Mouse (Mus musculus): ENCODE data around the gene Kif1c. TPM values are rescaled to one million over a fixed set of nuclear protein-coding genes. Genes with fewer than 3 reads are reported as not detected.

The Kif1c gene
- polyA plus RNA-seq, 1 experiment from 2014 or later = 4.4 TPM

- Histone ChIP-seq H3K27ac (ENCODE audit: low read depth, low read length) (no peak overlapping the region), H3K27me3 (replicated peaks; ENCODE audit: control insufficient read depth, insufficient read depth, low read length) (no peaks in the 10 kb centered on the region), H3K36me3 (ENCODE audit: control insufficient read depth, insufficient read depth) (no peaks in the 10 kb centered on the region), H3K4me1 (replicated peaks; ENCODE audit: control insufficient read depth, insufficient read depth, low read length) (0 out of 2 replicates have a peak, but pooled peaks cover 3% of the 10 kb centered on the region), H3K9ac (ENCODE audit: low read depth, low read length) (no peak overlapping the region), H3K4me3 (ENCODE audit: low read depth, low read length) (no peak overlapping the region), H3K9me3 (ENCODE audit: control insufficient read depth) (no peaks in the 10 kb centered on the region), H3K4me2 (replicated peaks; ENCODE audit: low read depth) (no peak overlapping the region)
- no peak for ATAC-seq
- no peak for TF ChIP-seq CTCF (IDR thresholded peaks at IDR 0.05; ENCODE audit: low read depth)
- 65% methylated on average over 3 of the region's 3 CpGs for WGBS
Observed at GRCm38 (mm10) chr11:70741603-70742002, 41.3 kb downstream of the Kif1c start.

GRCm38 (mm10) chr11:70742117-70742516, 41.8 kb downstream of the Kif1c start:
- H3K36me3 ChIP-seq (ENCODE audit: control insufficient read depth, insufficient read depth) = no peaks in the 10 kb centered on the region
- no peak overlapping the region for H3K9ac ChIP-seq (ENCODE audit: low read depth, low read length)
- H3K9me3 ChIP-seq (ENCODE audit: control insufficient read depth) = no peaks in the 10 kb centered on the region
- no peak overlapping the region for H3K27ac ChIP-seq (ENCODE audit: low read depth, low read length)
- no peak overlapping the region for H3K4me3 ChIP-seq (ENCODE audit: low read depth, low read length)
- no peak for ATAC-seq
- 87% methylated on average over 7 of the region's 7 CpGs for WGBS
- H3K4me1 ChIP-seq (replicated peaks; ENCODE audit: control insufficient read depth, insufficient read depth, low read length) = 0 out of 2 replicates have a peak, but pooled peaks cover 3% of the 10 kb centered on the region
- TF ChIP-seq CTCF (IDR thresholded peaks at IDR 0.05; ENCODE audit: low read depth) = no peak
- no peak overlapping the region for H3K4me2 ChIP-seq (replicated peaks; ENCODE audit: low read depth)
- H3K27me3 ChIP-seq (replicated peaks; ENCODE audit: control insufficient read depth, insufficient read depth, low read length) = no peaks in the 10 kb centered on the region

- H3K4me2 ChIP-seq (replicated peaks; ENCODE audit: low read depth) = no peak overlapping the region
- no peak overlapping the region for H3K9ac ChIP-seq (ENCODE audit: low read depth, low read length)
- H3K4me3 ChIP-seq (ENCODE audit: low read depth, low read length) = no peak overlapping the region
- H3K36me3 ChIP-seq (ENCODE audit: control insufficient read depth, insufficient read depth) = no peaks in the 10 kb centered on the region
- H3K27ac ChIP-seq (ENCODE audit: low read depth, low read length) = no peak overlapping the region
- H3K27me3 ChIP-seq (replicated peaks; ENCODE audit: control insufficient read depth, insufficient read depth, low read length) = no peaks in the 10 kb centered on the region
- H3K4me1 ChIP-seq (replicated peaks; ENCODE audit: control insufficient read depth, insufficient read depth, low read length) = no peaks in the 10 kb centered on the region
- no peak for TF ChIP-seq CTCF (IDR thresholded peaks at IDR 0.05; ENCODE audit: low read depth)
- WGBS = 79% methylated on average over 12 of the region's 12 CpGs
- no peaks in the 10 kb centered on the region for H3K9me3 ChIP-seq (ENCODE audit: control insufficient read depth)
- ATAC-seq = no peak
Observed at GRCm38 (mm10) chr11:70742581-70743459, 42.5 kb downstream of the Kif1c start.

GRCm38 (mm10) chr11:70745636-70746035, 45.3 kb downstream of the Kif1c start:
- no peak for TF ChIP-seq CTCF (IDR thresholded peaks at IDR 0.05; ENCODE audit: low read depth)
- WGBS = 35% methylated on average over 7 of the region's 7 CpGs
- Histone ChIP-seq H3K9ac (ENCODE audit: low read depth, low read length) (no peak overlapping the region), H3K9me3 (ENCODE audit: control insufficient read depth) (no peaks in the 10 kb centered on the region), H3K27me3 (replicated peaks; ENCODE audit: control insufficient read depth, insufficient read depth, low read length) (no peaks in the 10 kb centered on the region), H3K27ac (ENCODE audit: low read depth, low read length) (0 out of 2 replicates have a peak overlapping the region, but pooled peaks have one; percentile 21), H3K36me3 (ENCODE audit: control insufficient read depth, insufficient read depth) (no peaks in the 10 kb centered on the region), H3K4me2 (replicated peaks; ENCODE audit: low read depth) (no peak overlapping the region), H3K4me3 (ENCODE audit: low read depth, low read length) (no peak overlapping the region), H3K4me1 (replicated peaks; ENCODE audit: control insufficient read depth, insufficient read depth, low read length) (no peaks in the 10 kb centered on the region)
- ATAC-seq = 0 out of 2 replicates have a peak, but pooled peaks have one; percentile 23

GRCm38 (mm10) chr11:70747876-70748545, 47.7 kb downstream of the Kif1c start:
- 50% methylated on average over 4 of the region's 4 CpGs for WGBS
- TF ChIP-seq CTCF (IDR thresholded peaks at IDR 0.05; ENCODE audit: low read depth) = no peak
- no peaks in the 10 kb centered on the region for H3K36me3 ChIP-seq (ENCODE audit: control insufficient read depth, insufficient read depth)
- no peak overlapping the region for H3K4me2 ChIP-seq (replicated peaks; ENCODE audit: low read depth)
- H3K9me3 ChIP-seq (ENCODE audit: control insufficient read depth) = no peaks in the 10 kb centered on the region
- H3K27me3 ChIP-seq (replicated peaks; ENCODE audit: control insufficient read depth, insufficient read depth, low read length) = no peaks in the 10 kb centered on the region
- H3K9ac ChIP-seq (ENCODE audit: low read depth, low read length) = no peak overlapping the region
- no peak overlapping the region for H3K4me3 ChIP-seq (ENCODE audit: low read depth, low read length)
- H3K27ac ChIP-seq (ENCODE audit: low read depth, low read length) = peak overlapping the region; percentile 60
- peak; percentile 49 for ATAC-seq
- 0 out of 2 replicates have a peak, but pooled peaks cover 3% of the 10 kb centered on the region for H3K4me1 ChIP-seq (replicated peaks; ENCODE audit: control insufficient read depth, insufficient read depth, low read length)

GRCm38 (mm10) chr11:70752337-70753017, 52.1 kb downstream of the Kif1c start:
- H3K4me3 ChIP-seq (ENCODE audit: low read depth, low read length) = no peak overlapping the region
- no peaks in the 10 kb centered on the region for H3K9me3 ChIP-seq (ENCODE audit: control insufficient read depth)
- 37% methylated on average over 4 of the region's 4 CpGs for whole genome bisulfite sequencing
- no peak for TF ChIP-seq CTCF (IDR thresholded peaks at IDR 0.05; ENCODE audit: low read depth)
- H3K4me2 ChIP-seq (replicated peaks; ENCODE audit: low read depth) = no peak overlapping the region
- peak overlapping the region; percentile 82 for H3K27ac ChIP-seq (ENCODE audit: low read depth, low read length)
- peak; percentile 89 for ATAC-seq
- 0 out of 2 replicates have a peak, but pooled peaks cover 3% of the 10 kb centered on the region for H3K4me1 ChIP-seq (replicated peaks; ENCODE audit: control insufficient read depth, insufficient read depth, low read length)
- H3K36me3 ChIP-seq (ENCODE audit: control insufficient read depth, insufficient read depth) = no peaks in the 10 kb centered on the region
- H3K27me3 ChIP-seq (replicated peaks; ENCODE audit: control insufficient read depth, insufficient read depth, low read length) = no peaks in the 10 kb centered on the region
- H3K9ac ChIP-seq (ENCODE audit: low read depth, low read length) = no peak overlapping the region

Data from intestine, postnatal 0 days (tissue).